Mouse (Mus musculus): ENCODE data around the gene Ipo13.

Gene Ipo13

DNA sequence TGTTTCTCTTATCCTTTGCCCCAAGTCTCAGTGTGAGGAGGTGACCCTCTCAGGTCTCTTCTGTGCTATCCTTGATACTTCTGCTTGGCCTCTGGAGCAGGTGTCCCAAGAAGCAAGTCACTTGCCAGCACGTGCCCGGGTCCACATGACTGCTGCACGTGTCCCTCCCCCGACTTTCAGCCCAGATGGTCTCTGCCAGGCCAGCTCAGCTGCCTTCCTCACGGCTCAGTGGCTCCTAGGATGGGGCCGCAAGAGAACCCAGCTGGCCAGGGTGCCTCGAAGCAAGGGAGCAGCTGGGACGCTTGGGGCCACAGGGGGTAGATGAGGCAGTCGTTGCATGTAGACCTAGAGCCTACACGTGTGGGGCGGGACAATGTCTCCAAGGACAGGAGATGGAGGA, 69.5 kb downstream of the Ipo13 start:
- DNase-seq (ENCODE audit: low spot score in 2 of 2), result no peak
